Mouse (Mus musculus) E14TG2a.4 (cell line): ENCODE results near the gene Ndufc2.

ENCODE experiments used
- CTCF ChIP-seq: conservative IDR thresholded peaks from 2 replicates; pipeline ENCODE4 v1.5.1; 2014; ENCODE audit warnings: low read length
- POU5F1 ChIP-seq: IDR thresholded peaks from 2 replicates; pipeline ENCODE4 v1.6.1; 2014; ENCODE audit warnings: low read length, borderline replicate concordance

DNA sequence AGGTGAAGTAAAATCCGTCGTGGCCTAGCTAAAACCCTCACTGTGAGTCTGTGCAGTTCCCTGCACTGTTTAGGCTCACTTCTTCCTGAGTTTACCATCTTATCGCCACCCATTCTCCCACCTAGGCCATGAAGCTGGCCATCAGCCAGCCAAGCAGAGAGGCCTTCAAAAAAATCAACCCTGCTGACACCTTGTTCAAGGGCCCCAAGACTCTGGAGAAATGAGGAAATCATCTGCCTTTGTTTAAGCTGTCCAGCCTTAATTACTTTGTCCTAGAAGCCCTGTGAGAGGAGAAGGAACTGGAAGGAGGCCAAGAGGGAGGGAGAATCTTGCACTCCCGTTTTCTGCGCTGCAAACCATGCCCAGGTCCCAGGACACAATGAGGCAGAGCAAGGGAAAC lies 43.5 kb upstream of the Ndufc2 start:
- TF ChIP-seq CTCF, result no peak
- TF ChIP-seq POU5F1, result no peak
